Mouse (Mus musculus) heart, postnatal 25 days (tissue): ENCODE measurements around the gene Lyzl6. TPM values are rescaled to one million over a fixed set of nuclear protein-coding genes. Genes with fewer than 3 reads are reported as not detected.

Experiments
- DNase-seq: peaks from one replicate; pipeline ENCODE4 v3.0.0; 2022; ENCODE audit warnings: low spot score
- intact Hi-C: fragments of 180-260 bp; cut with DNase I; formaldehyde crosslinking; loops from one replicate; pipeline ENCODE4 v1.15.1; 2025
- total RNA-seq, 2 experiments: library from RNA; stranded (reverse); gene quantifications; 2 replicates each; pipeline ENCODE4 v1.2.3; 2021

The Lyzl6 gene
- total RNA-seq, 2 experiments from 2014 or later: not detected

DNA sequence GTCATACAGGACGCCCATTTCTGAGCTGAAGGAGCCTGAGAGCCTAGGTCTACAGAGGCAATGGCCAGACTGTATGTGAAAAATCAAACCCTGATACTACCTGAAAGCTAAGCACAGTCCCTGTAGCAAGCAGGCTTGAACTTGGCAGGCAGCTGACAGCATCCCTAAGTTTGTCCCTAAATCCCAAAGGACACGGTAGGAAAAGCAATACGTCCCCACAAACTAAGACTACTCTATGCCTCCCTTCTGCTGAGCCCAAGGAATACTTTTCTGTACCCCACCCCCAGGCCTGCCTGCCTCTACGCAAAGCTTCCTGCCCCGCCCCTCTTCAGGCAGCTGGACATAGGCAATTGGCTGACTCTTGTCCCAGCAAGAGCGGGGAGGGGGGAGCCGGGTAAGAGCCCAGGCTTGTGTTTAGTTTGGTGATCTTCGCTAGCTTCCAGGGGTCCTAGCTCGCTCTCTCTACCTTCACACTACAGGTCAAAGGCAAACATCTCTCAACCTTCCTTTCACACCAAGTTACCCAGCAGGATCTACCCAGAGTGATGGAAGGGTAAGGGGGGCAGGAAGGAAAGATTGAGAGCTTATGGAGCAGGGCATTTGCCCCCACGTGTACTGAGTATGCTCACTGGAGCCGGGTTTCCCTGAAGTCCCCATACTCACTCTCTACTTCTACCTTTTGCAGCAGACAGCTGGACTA is 9.4 kb upstream of the Lyzl6 start:
- DNase-seq: no peak
- intact Hi-C loops: no loop called here

DNA sequence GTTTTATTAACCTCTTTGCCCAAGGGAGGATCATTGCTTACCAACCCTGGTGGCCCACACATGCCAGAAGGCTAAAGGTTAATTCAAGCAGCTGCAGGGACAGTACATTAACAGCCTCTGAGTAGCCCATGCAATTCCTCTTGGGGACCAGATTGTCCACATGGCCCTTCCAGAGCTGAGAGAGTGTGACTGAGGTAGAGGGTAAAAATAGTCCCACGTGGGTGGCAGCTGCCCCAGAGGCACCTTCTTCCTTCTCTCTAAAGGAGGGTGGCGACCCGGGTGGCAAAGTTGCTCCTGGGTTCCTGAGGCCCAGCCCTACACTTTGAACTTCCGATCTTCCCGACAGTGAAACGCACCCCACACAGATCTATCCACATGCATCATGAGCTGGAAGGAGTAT is 7.6 kb upstream of the Lyzl6 start:
- intact Hi-C loops: no loop called here
- DNase-seq: no peak

DNA sequence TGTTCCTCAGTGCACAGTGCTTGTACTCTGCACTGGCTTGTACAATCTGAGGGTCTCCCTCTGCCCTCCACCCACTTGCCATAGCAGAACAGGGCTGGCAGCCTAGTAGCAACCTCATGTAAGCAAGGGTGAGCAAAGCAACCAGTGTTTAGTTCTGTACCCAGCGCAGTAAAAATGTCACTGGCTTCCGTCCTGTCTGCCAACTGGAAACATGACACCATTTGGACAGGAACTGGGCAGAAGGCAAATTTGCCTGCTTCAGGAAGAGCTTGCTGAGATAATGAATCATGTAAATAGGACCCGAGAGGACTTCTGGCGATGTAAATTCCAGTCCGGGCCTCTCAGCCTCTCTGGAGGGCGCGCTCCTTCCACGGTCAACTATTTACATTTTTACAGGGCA is 7.0 kb upstream of the Lyzl6 start:
- intact Hi-C loops: no loop called here
- no peak for DNase-seq

DNA sequence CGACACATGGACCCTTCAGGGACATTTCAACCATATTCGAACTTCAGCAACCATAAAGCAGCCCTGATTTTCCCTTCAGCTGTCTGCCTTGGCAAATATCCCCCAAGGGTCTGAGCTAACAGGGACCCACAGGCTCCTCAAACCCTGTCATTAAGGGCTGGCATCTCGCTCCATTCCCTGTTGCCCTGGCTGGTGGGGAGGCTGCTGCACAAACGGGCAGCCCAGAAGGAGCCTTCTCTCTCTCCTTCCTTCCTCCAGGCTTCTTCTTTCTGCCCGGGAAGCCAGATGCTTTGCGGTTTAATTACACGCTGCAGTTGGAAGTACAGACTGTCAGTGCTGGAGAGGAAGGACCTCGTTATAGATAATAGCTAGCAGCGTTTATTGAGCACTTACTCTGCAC is 4.5 kb upstream of the Lyzl6 start:
- intact Hi-C loops: no loop called here

DNA sequence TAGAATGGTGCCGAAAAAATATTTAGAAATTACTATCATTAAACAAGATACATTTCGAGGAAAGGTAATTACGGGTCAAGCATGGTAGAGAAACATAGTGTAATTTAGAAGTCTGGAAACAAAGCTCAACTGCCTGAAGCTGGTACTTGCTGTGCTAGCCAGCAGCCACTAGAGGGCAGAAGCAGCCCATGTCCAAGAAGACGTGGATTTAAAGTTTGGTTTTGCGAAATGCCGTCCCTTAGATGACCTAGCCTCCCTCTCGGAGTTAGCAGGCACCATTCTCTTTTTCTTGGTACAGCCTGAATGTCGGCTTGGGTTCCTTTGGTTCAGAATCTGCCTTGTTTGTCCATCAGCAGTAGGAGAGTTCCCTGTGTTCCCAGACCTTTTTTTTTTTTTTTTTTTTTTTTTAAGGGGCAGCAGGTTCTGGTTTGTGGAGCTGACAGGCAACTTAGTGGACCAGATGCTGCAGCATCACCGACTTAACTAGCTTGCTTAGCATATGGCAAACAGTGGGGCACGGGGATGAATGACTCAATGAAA is 787 bp upstream of the Lyzl6 start:
- intact Hi-C loops: loop anchor here (1.0 to 2.0 kb wide), 3 partner anchors 36 to 271 kb away; no protein-coding TSS in a partner anchor
- DNase-seq: no peak

More for the DNA sequence above, 4.5 kb upstream of the Lyzl6 start:
- DNase-seq: no peak

DNA sequence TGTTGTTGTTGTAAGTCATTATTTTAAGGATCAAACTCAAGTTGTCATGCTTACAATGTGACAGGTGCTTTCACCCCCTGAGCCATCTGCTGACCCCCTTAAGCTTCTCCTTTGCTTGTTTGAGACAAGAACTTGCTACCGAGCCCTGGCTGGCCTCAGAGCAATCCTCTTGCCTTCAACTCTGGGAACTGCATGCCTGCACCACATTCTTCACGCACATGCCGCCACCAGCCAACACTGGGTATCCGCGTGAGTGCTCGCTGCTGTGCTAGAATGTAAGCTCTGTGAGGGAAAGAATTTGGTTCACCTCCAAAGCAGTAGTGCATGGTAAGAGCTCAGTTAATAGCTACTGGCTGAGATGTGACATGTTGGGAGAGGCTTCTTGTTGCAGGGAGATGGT is 2.4 kb downstream of the Lyzl6 start:
- DNase-seq: no peak
- intact Hi-C loops: no loop called here

DNA sequence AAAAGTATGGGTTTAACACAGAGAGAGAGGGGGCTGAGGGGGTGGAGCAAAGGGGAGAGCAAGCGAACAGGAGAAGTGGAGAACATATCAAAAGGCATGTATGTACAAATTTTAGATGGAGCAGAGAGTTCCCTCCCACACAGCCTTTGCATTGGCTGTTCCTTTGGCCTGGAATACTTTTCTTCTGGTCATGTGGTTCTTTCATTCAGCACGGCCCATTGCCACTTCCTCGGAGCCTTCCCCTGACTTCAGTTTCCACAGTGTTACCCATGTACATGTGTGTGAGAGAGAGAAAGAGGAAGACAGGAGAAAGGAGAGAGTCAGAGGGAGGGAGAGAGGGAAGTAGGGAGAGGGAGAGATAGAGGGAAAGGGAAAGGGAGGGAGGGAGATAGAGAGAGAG is 3.2 kb downstream of the Lyzl6 start:
- intact Hi-C loops: no loop called here
- no peak for DNase-seq

DNA sequence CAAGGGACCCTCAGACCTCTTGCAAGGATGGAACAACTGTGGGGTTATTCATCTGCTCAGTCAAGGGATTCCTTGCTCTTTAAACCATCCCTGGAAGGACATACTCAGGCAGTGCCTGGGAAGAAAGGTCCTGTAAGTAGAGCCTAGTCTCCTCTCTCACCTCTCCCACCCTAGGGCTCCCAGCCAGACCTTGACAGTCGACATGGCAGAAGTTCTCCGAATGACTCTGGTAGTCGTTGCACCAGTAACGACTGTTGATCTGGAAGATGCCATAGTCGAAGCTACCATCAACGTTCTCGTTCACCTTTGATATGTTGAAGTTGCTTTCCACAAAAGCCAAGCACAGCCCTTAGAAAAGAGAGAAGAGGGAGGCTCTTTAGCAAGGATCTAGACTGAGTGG is 3.9 kb downstream of the Lyzl6 start:
- intact Hi-C loops: no loop called here
- DNase-seq: no peak

DNA sequence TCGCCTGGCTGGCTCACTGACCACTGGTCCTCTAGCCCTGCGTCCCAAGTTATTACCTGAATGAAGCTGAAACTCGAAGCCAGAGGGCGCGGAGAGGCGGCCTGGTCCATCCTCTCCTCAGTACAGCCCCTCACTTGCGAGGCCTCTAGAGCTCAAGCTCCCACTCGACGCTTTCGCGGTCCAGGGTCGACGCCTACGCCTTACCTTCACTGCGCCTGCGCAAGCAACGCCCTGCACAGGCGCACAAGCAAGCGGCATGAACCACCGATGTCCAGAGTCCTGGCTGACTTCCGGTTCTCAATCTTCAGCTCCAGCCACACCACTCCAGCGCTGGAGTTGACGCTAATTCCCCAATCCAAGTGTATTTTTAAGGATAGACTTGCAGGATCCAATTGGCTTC is 11.2 kb downstream of the Lyzl6 start:
- no peak for DNase-seq
- intact Hi-C loops: no loop called here

DNA sequence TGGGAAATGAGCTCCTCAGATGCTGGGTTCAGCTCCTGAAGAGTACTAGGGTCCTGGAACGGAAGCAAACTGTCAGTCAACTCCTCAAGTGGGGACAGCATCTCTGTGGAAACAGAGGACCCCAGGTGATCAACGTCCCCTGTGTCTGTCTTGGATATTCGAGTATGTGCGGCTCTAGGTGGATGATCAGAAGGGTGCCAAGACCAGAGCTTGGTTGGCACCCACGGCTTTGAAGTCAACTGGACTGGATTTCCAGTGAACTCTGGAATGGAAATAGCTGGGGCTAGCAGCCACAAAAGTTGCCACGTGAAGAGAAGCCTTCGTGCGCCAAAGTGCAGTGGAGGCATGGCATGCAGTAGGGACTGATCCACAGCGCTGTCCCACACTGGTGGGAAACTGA is 17.6 kb downstream of the Lyzl6 start, which contains the start of gene Gm884:
Gene Gm884, minus strand, starts transcription at position 101 of the 400 bp plus-strand sequence.
- no peak for DNase-seq
- intact Hi-C loops: no loop called here

DNA sequence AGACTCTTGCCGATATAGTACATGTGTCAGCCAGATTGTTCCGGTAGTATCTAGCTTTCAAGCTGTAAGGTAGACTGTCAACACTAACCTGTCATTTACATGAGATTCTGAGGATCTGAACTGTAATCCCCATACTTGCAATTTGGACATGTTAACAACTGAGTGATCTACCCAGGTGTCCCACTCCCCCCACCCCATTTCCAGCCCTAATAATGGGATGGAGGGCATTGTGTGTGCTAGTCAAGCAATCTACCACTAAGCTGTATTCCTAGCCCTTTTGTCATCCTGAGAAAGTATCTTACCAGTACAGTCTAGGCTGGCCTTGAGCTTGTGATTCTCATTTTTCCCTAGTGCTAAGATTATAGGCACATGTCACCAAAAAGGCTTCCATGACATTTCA is 27.9 kb downstream of the Lyzl6 start:
- intact Hi-C loops: no loop called here
- no peak for DNase-seq

DNA sequence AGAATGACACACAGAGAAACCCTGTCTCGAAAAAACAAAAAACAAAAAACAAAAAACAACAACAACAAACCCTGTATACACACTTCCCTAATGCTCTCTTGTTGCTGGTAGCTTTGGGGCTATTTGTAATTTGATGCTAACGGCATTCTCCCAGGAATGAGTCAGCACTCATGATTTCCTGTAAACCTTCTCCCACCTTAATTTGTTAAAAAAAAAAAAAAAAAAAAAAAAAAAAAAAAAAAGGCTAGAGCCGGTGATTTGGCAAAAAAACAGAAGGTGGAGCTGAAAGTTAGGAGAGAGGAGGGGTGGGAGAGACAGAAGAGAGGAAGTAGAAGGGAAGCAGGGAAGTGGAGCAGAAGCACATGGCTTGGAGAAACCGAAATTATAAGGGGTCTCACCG is 32.1 kb downstream of the Lyzl6 start:
- intact Hi-C loops: no loop called here
- DNase-seq: no peak

Other genes starting within 250 kb of the Lyzl6 start
- gene Plekhm1, start 226.2 kb downstream of the Lyzl6 start, total RNA-seq: 10 to 100 TPM in 1 of 2 experiments, 1 to 10 TPM in 1; 10.0 to 10.7 TPM
- not detected for gene Lrrc37a, start 134.3 kb downstream of the Lyzl6 start, total RNA-seq
- gene Gm884, start 17.8 kb downstream of the Lyzl6 start, total RNA-seq: not detected
- gene Rprml, start 10.7 kb upstream of the Lyzl6 start, total RNA-seq: not detected
- gene Gosr2, start 59.0 kb upstream of the Lyzl6 start, total RNA-seq: 10 to 100 TPM; 39.2 to 39.3 TPM
- under 1 TPM; 0.78 to 0.99 TPM for gene Wnt9b, start 110.9 kb upstream of the Lyzl6 start, total RNA-seq
- gene Wnt3, start 135.3 kb upstream of the Lyzl6 start, total RNA-seq: not detected